Mouse (Mus musculus) stomach, postnatal 0 days (tissue): ENCODE measurements at regions not wholly inside any gene's neighbourhood (a gene's known extent, or its start where the extent isn't known, plus 50 kb on each side); places are given as distances from the start of the nearest gene placed in this dataset.

Experiments used
- ATAC-seq: fragments of 200-750 bp; cut with Nextera tagmentation; 2 replicates; pipeline ENCODE4 v1.8.0; 2017; ENCODE audit not compliant: low FRiP score, low TSS enrichment
- DNase-seq: peaks from one replicate; pipeline ENCODE4 v3.0.0-alpha.2; 2016; ENCODE audit warnings: low spot score
- H3K27ac ChIP-seq: fragments of 300-500 bp; sonication (generic); replicated peaks from 2 replicates; pipeline ENCODE4 v1.5.1; 2014; ENCODE audit warnings: mild to moderate bottlenecking, control low read depth
- H3K27me3 ChIP-seq: fragments of 300-500 bp; sonication (generic); 2 replicates; pipeline ENCODE4 v1.6.1; 2014; ENCODE audit warnings: low read length; ENCODE audit not compliant: control insufficient read depth, insufficient read depth
- H3K36me3 ChIP-seq: fragments of 300-500 bp; sonication (generic); 2 replicates; pipeline ENCODE4 v1.6.1; 2014; ENCODE audit warnings: low read length, mixed read lengths; ENCODE audit not compliant: control insufficient read depth, insufficient read depth
- H3K4me1 ChIP-seq: fragments of 300-500 bp; sonication (generic); replicated peaks from 2 replicates; pipeline ENCODE4 v1.6.1; 2014; ENCODE audit warnings: antibody characterized with exemption; ENCODE audit not compliant: control insufficient read depth, insufficient read depth
- H3K4me2 ChIP-seq: fragments of 300-500 bp; sonication (generic); replicated peaks from 2 replicates; pipeline ENCODE4 v1.6.1; 2014; ENCODE audit warnings: low read depth, mild to moderate bottlenecking, control low read depth, moderate library complexity
- H3K4me3 ChIP-seq: fragments of 300-500 bp; sonication (generic); 2 replicates; pipeline ENCODE4 v1.5.1; 2014; ENCODE audit warnings: low read depth, low read length, control low read depth
- H3K9ac ChIP-seq: fragments of 300-500 bp; sonication (generic); 2 replicates; pipeline ENCODE4 v1.6.1; 2014; ENCODE audit warnings: mild to moderate bottlenecking, low read length, control low read depth, mixed read lengths
- H3K9me3 ChIP-seq: fragments of 300-500 bp; sonication (generic); 2 replicates; pipeline ENCODE4 v1.6.1; 2016; ENCODE audit warnings: low read length; ENCODE audit not compliant: control insufficient read depth
- CTCF ChIP-seq: IDR thresholded peaks from 2 replicates; pipeline ENCODE4 v1.5.1; 2016; ENCODE audit warnings: antibody characterized with exemption, low read depth, mild to moderate bottlenecking, moderate library complexity
- EP300 ChIP-seq: optimal IDR thresholded peaks from 2 replicates; pipeline ENCODE3; 2016; ENCODE audit warnings: antibody characterized with exemption
- WGBS: fragments of 180-500 bp; shearing (Covaris S2); extraction: QIAGEN DNeasy Blood & Tissue Kit; methylation state at CpG from one replicate; pipeline ENCODE4 v1.1.7; 2014; 5-methylcytosine and 5-hydroxymethylcytosine counted together

GRCm38 (mm10) chr2:159334711-159335110, 540.1 kb downstream of the Dhx35 start:
- DNase-seq = no peak

GRCm38 (mm10) chr2:159336646-159337045, 542.0 kb downstream of the Dhx35 start:
- no peak for DNase-seq
- Histone ChIP-seq H3K4me1 (no peaks in the 10 kb centered on the region), H3K36me3 (no peaks in the 10 kb centered on the region), H3K27me3 (no peaks in the 10 kb centered on the region), H3K9ac (no peak overlapping the region), H3K4me2 (no peak overlapping the region), H3K4me3 (no peak overlapping the region), H3K27ac (no peak overlapping the region), H3K9me3 (no peaks in the 10 kb centered on the region)
- 59% methylated on average over 2 of the region's 2 CpGs for WGBS
- ATAC-seq = no peak
- TF ChIP-seq EP300 (no peak), CTCF (no peak)

More at GRCm38 (mm10) chr2:159334711-159335110, 540.1 kb downstream of the Dhx35 start:
- Histone ChIP-seq H3K4me2 (no peak overlapping the region), H3K4me3 (no peak overlapping the region), H3K27me3 (no peaks in the 10 kb centered on the region), H3K9me3 (no peaks in the 10 kb centered on the region), H3K36me3 (no peaks in the 10 kb centered on the region), H3K9ac (no peak overlapping the region), H3K4me1 (no peaks in the 10 kb centered on the region), H3K27ac (no peak overlapping the region)
- no peak for ATAC-seq
- no peak for TF ChIP-seq CTCF
- WGBS = 42% methylated on average over 3 of the region's 3 CpGs

- TF ChIP-seq CTCF (no peak), EP300 (no peak)
- DNase-seq = no peak
These were observed 549.3 kb downstream of the Dhx35 start for GRCm38 (mm10) chr2:159343624-159344560.

GRCm38 (mm10) chr2:159354247-159354646, 559.6 kb downstream of the Dhx35 start:
- no peak for TF ChIP-seq EP300
- no peak for TF ChIP-seq CTCF
- no peaks in the 10 kb centered on the region for H3K36me3 ChIP-seq
- whole genome bisulfite sequencing = 46% methylated on average over 2 of the region's 2 CpGs
- no peak overlapping the region for H3K9ac ChIP-seq
- no peak overlapping the region for H3K27ac ChIP-seq
- H3K4me2 ChIP-seq = no peak overlapping the region
- ATAC-seq (no peak), DNase-seq (no peak)
- H3K9me3 ChIP-seq = no peaks in the 10 kb centered on the region
- H3K4me1 ChIP-seq = no peaks in the 10 kb centered on the region
- no peak overlapping the region for H3K4me3 ChIP-seq
- no peaks in the 10 kb centered on the region for H3K27me3 ChIP-seq

More at GRCm38 (mm10) chr2:159343624-159344560, 549.3 kb downstream of the Dhx35 start:
- Histone ChIP-seq H3K4me3 (no peak overlapping the region), H3K4me2 (no peak overlapping the region), H3K36me3 (no peaks in the 10 kb centered on the region), H3K27ac (no peak overlapping the region), H3K9ac (no peak overlapping the region), H3K9me3 (no peaks in the 10 kb centered on the region), H3K27me3 (no peaks in the 10 kb centered on the region), H3K4me1 (no peaks in the 10 kb centered on the region)
- no peak for ATAC-seq
- 52% methylated on average over 5 of the region's 5 CpGs for WGBS

- 29% methylated on average over 5 of the region's 5 CpGs for WGBS
- H3K4me1 ChIP-seq = no peaks in the 10 kb centered on the region
- H3K27me3 ChIP-seq = no peaks in the 10 kb centered on the region
- TF ChIP-seq CTCF = no peak
- TF ChIP-seq EP300 = no peak
- DNase-seq (no peak), ATAC-seq (no peak)
- no peak overlapping the region for H3K9ac ChIP-seq
- H3K36me3 ChIP-seq = no peaks in the 10 kb centered on the region
- no peak overlapping the region for H3K4me2 ChIP-seq
- no peaks in the 10 kb centered on the region for H3K9me3 ChIP-seq
- H3K27ac ChIP-seq = no peak overlapping the region
- no peak overlapping the region for H3K4me3 ChIP-seq
These were observed 561.9 kb downstream of the Dhx35 start for GRCm38 (mm10) chr2:159356503-159356902.

- DNase-seq (no peak), ATAC-seq (no peak)
- no peak for TF ChIP-seq EP300
- Histone ChIP-seq H3K36me3 (no peaks in the 10 kb centered on the region), H3K4me2 (no peak overlapping the region), H3K27me3 (no peaks in the 10 kb centered on the region), H3K9me3 (no peaks in the 10 kb centered on the region), H3K4me3 (no peak overlapping the region), H3K9ac (no peak overlapping the region), H3K27ac (no peak overlapping the region), H3K4me1 (no peaks in the 10 kb centered on the region)
- 80% methylated on average over 3 of the region's 3 CpGs for whole genome bisulfite sequencing
These were observed 566.8 kb downstream of the Dhx35 start for GRCm38 (mm10) chr2:159361371-159361770.
